Mouse (Mus musculus) lung, postnatal 0 days (tissue): ENCODE results near the gene Fmo1.

Source experiments
- CTCF ChIP-seq: IDR thresholded peaks from 2 replicates; pipeline ENCODE4 v1.5.1; 2016; ENCODE audit warnings: antibody characterized with exemption, mild to moderate bottlenecking
- EP300 ChIP-seq: IDR thresholded peaks from 2 replicates; pipeline ENCODE4 v1.6.1; 2016; ENCODE audit warnings: antibody characterized with exemption, mild to moderate bottlenecking, control low read depth

DNA sequence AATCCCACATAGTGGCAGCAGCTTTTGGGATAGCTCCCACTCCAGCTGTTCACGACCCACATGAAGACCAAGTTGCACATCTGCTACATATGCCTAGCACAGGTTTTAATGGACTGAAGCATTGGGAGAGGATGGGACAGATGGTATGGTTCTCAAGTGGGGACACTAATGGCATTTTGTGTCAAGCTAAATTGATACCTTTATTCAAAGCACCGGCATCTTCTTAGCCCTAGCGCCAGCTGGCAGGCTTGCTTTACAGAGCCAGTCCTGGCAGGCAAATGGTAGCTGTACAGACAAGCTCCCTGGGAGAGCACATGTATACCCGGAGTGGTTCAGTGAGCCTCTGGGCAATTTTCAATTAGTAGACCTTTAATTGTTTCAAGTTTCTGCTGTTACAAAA is 35.5 kb upstream of the Fmo1 start:
- TF ChIP-seq CTCF (no peak), EP300 (no peak)
